7 mouse cellular contexts compared by ENCODE assay signal in genomic region chr14:33824421-33824874, GRCm38 (mm10).
DNase-seq lines count a peak whose midpoint lies in the region; ATAC-seq and TF ChIP-seq lines count a peak whose summit lies in the region.

No protein-coding gene starts in this region.

- H3K4me1 ChIP-seq in forebrain, embryonic 12.5 days = peaks cover 9% of the 10 kb centered on the region; the same call in 1 of the 2 replicates
- peaks cover 11% of the 10 kb centered on the region for H3K4me1 ChIP-seq in midbrain, embryonic 16.5 days (ENCODE audit: control insufficient read depth, insufficient read depth, low read length)

- no peak overlapping the region for H3K4me2 ChIP-seq in forebrain, embryonic 12.5 days
- H3K4me2 ChIP-seq in midbrain, embryonic 16.5 days (ENCODE audit: low read length) = peak overlapping the region; percentile 23; the same call in 1 of the 2 replicates

- no peaks in the 10 kb centered on the region for H3K9me3 ChIP-seq in forebrain, embryonic 12.5 days
- H3K9me3 ChIP-seq in midbrain, embryonic 16.5 days (replicated peaks; ENCODE audit: control insufficient read depth, low read length, poor library complexity, severe bottlenecking) = no peaks in the 10 kb centered on the region

- no peaks in the 10 kb centered on the region for H3K36me3 ChIP-seq in forebrain, embryonic 12.5 days (replicated peaks)
- H3K36me3 ChIP-seq in midbrain, embryonic 16.5 days (ENCODE audit: control insufficient read depth, insufficient read depth, low read length) = no peaks in the 10 kb centered on the region

- peak; percentile 49; the same call in 1 of the 2 replicates for ATAC-seq in forebrain, embryonic 12.5 days (ENCODE audit: low FRiP score)
- peak; percentile 85 for ATAC-seq in midbrain, embryonic 16.5 days

- DNase-seq in layer of hippocampus, adult 11-12 months (ENCODE audit: low spot score) = peak; percentile 24
- DNase-seq in layer of hippocampus, adult 9-10 months (ENCODE audit: low spot score) = no peak
- peak; percentile 44 to 68 for DNase-seq in layer of hippocampus, adult 2 months (ENCODE audit: low spot score in 2 of 2)
- no peak for DNase-seq in spleen, postnatal 14 days (ENCODE audit: low spot score in 2 of 2)
- no peak for DNase-seq in gastrocnemius, adult 8-10 months (ENCODE audit: low spot score in 2 of 2)

- WGBS in forebrain, embryonic 12.5 days = 42% methylated on average over 11 of the region's 11 CpGs
- 25% methylated on average over 11 of the region's 11 CpGs for WGBS in midbrain, embryonic 16.5 days

- no peak overlapping the region for H3K27ac ChIP-seq in forebrain, embryonic 12.5 days
- peak overlapping the region; percentile 72 for H3K27ac ChIP-seq in layer of hippocampus, adult 2 months
- H3K27ac ChIP-seq in midbrain, embryonic 16.5 days (ENCODE audit: low read length) = no peak overlapping the region; the same call in 1 of the 2 replicates

- no peak for TF ChIP-seq CTCF in layer of hippocampus, adult 2 months (conservative IDR thresholded peaks at IDR 0.05)

- H3K4me3 ChIP-seq in forebrain, embryonic 12.5 days (replicated peaks) = no peak overlapping the region
- H3K4me3 ChIP-seq in layer of hippocampus, adult 2 months = no peak overlapping the region; the same call in 1 of the 2 replicates
- H3K4me3 ChIP-seq in midbrain, embryonic 16.5 days (ENCODE audit: low read depth, low read length) = no peak overlapping the region

- H3K9ac ChIP-seq in forebrain, embryonic 12.5 days = no peak overlapping the region
- H3K9ac ChIP-seq in midbrain, embryonic 16.5 days (ENCODE audit: low read depth, low read length) = no peak overlapping the region

- no peaks in the 10 kb centered on the region for H3K27me3 ChIP-seq in forebrain, embryonic 12.5 days
- H3K27me3 ChIP-seq in midbrain, embryonic 16.5 days (ENCODE audit: control insufficient read depth, insufficient read depth, low read depth, low read length) = no peaks in the 10 kb centered on the region

Comparison
In these comparisons a context has a peak if more than half of its experiments do, and no peak if none do; other contexts are left out.
1. DNase-seq: peak in layer of hippocampus, adult 11-12 months (single experiment) and layer of hippocampus, adult 2 months (2 of 2); none in layer of hippocampus, adult 9-10 months (single experiment), spleen, postnatal 14 days (0 of 2) and gastrocnemius, adult 8-10 months (0 of 2).